Mouse (Mus musculus) natural killer cell, adult 2 months (primary cell): ENCODE data around the gene Cic.

ENCODE experiments used
- DNase-seq, 2 experiments: peaks; one replicate each; pipeline ENCODE4 v3.0.0; 2022; ENCODE audit warnings: low spot score in 2 of 2

The Cic gene

GRCm38 (mm10) chr7:25282731-25283211 is 15.3 kb downstream of the Cic start:
- DNase-seq: peak in 1 of 2 experiments; percentile 33

GRCm38 (mm10) chr7:25283637-25284036 is 16.1 kb downstream of the Cic start:
- no peak for DNase-seq

- no peak for DNase-seq
Observed at GRCm38 (mm10) chr7:25284171-25284570, 16.7 kb downstream of the Cic start.

- no peak for DNase-seq
Observed at GRCm38 (mm10) chr7:25284766-25285165, 17.3 kb downstream of the Cic start.

- no peak for DNase-seq
Observed at GRCm38 (mm10) chr7:25285511-25286238, 18.2 kb downstream of the Cic start.

- DNase-seq: no peak
Observed at GRCm38 (mm10) chr7:25286989-25287388, 19.5 kb downstream of the Cic start.

GRCm38 (mm10) chr7:25288011-25288410 is 20.5 kb downstream of the Cic start:
- DNase-seq: no peak

- DNase-seq: no peak
Observed at GRCm38 (mm10) chr7:25288721-25289120, 21.2 kb downstream of the Cic start.

GRCm38 (mm10) chr7:25289925-25290324 is 22.4 kb downstream of the Cic start:
- DNase-seq: no peak

GRCm38 (mm10) chr7:25290463-25290862 is 23.0 kb downstream of the Cic start:
- DNase-seq: no peak

GRCm38 (mm10) chr7:25290911-25291310 is 23.4 kb downstream of the Cic start:
- DNase-seq: no peak

GRCm38 (mm10) chr7:25292107-25292506 is 24.6 kb downstream of the Cic start:
- no peak for DNase-seq

- no peak for DNase-seq
Observed at GRCm38 (mm10) chr7:25293191-25293739, 25.8 kb downstream of the Cic start.

- no peak for DNase-seq
Observed at GRCm38 (mm10) chr7:25294495-25294894, 27.0 kb downstream of the Cic start.

- DNase-seq: no peak
Observed at GRCm38 (mm10) chr7:25294960-25295722, 27.6 kb downstream of the Cic start.

- DNase-seq: no peak
Observed at GRCm38 (mm10) chr7:25296945-25297453, 29.5 kb downstream of the Cic start.

GRCm38 (mm10) chr7:25297454-25298325 is 30.2 kb downstream of the Cic start, which contains the start of gene Pafah1b3:
Gene Pafah1b3, minus strand, starts transcription at chr7:25297986.
- DNase-seq: peak in 1 of 2 experiments; percentile 46

GRCm38 (mm10) chr7:25301063-25301462 is 33.6 kb downstream of the Cic start, which contains the start of gene Prr19:
Gene Prr19, plus strand, starts transcription at chr7:25301411.
- DNase-seq: no peak

GRCm38 (mm10) chr7:25303003-25303684 is 35.6 kb downstream of the Cic start:
- no peak for DNase-seq

- no peak for DNase-seq
Observed at GRCm38 (mm10) chr7:25303685-25304006, 36.1 kb downstream of the Cic start.

GRCm38 (mm10) chr7:25305481-25305880 is 38.0 kb downstream of the Cic start:
- DNase-seq: no peak
